Mouse (Mus musculus) liver, adult 2 months (tissue): ENCODE results near the gene Malrd1.

Experiments
- CTCF ChIP-seq: fragments of 200-500 bp; IDR thresholded peaks from 2 replicates; pipeline ENCODE4 v1.5.1; 2011; ENCODE audit warnings: low read depth, low read length, control low read depth
- POLR2A ChIP-seq: fragments of 200-500 bp; IDR thresholded peaks from 2 replicates; pipeline ENCODE4 v1.6.1; 2011; ENCODE audit warnings: low read length, control low read depth; ENCODE audit not compliant: insufficient read depth; ENCODE audit errors: extremely low read depth

GRCm38 (mm10) chr2:16214111-16214510 is 687.8 kb downstream of the Malrd1 start:
- TF ChIP-seq CTCF (no peak), POLR2A (no peak)
